Mouse (Mus musculus): ENCODE measurements at regions not wholly inside any gene's neighbourhood (a gene's known extent, or its start where the extent isn't known, plus 50 kb on each side); places are given as distances from the start of the nearest gene placed in this dataset.

DNA sequence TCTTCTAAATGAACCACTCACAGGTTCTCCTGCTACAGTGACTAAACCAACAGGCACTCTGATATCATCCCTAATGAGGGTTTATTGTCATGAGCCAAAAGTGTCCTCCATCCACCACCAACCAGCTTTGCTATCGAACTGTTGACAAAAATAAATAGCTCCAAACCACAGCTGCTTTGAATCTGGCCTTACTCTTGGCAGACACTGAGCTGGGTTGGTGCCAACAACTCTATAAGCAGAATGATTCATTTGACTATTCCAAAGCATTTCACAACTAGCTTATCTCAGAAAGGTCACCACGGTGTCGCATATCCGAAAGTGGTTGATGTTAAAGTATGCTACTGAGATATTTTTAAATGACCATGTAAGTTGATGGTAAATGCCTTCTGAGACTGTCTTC, 148.5 kb upstream of the Gria1 start:
- Histone ChIP-seq H3K4me1 (ENCODE audit: insufficient read depth) (no peaks in the 10 kb centered on the region), H3K36me3 (replicated peaks; ENCODE audit: insufficient read depth, low read length) (no peaks in the 10 kb centered on the region), H3K27me3 (ENCODE audit: insufficient read depth, low read length) (no peaks in the 10 kb centered on the region), H3K9me3 (ENCODE audit: low read length) (no peaks in the 10 kb centered on the region), H3K4me2 (ENCODE audit: low read depth, low read length) (no peak overlapping the region), H3K9ac (replicated peaks) (no peak overlapping the region), H3K4me3 (ENCODE audit: low read depth, low read length) (no peak overlapping the region), H3K27ac (ENCODE audit: low read depth) (no peak overlapping the region)
- ATAC-seq (no peak), DNase-seq (no peak)
- TF ChIP-seq CTCF (IDR thresholded peaks at IDR 0.05; ENCODE audit: low read depth) = no peak
- TF ChIP-seq EP300 (IDR thresholded peaks at IDR 0.05; ENCODE audit: low read depth) = no peak
- 64% methylated on average over 4 of the region's 4 CpGs for WGBS (ENCODE audit: insufficient replicate concordance)

DNA sequence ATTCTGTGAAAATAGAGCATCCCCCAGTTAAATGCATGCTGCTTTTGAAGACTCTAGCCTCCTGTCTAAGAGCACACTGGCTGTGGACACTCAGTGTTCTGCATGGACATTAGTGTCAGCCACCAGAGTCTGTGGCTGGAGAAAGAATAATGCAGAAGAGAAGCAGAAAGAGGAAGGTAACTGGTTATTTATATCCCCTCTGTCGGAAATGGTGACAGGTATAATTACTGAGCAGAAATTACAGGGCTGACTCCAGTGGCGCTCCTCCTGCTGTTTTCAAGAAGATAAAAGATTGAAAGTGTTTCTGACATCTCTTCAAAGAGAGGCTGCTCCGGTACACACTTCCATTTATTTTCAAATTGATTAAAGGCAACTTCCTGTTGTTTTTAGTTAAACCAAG, 139.5 kb upstream of the Gria1 start:
- H3K9me3 ChIP-seq (ENCODE audit: low read length) = no peaks in the 10 kb centered on the region
- WGBS (ENCODE audit: insufficient replicate concordance) = 24% methylated on average over 3 of the region's 3 CpGs
- ATAC-seq = no peak
- no peak overlapping the region for H3K27ac ChIP-seq (ENCODE audit: low read depth)
- H3K27me3 ChIP-seq (ENCODE audit: insufficient read depth, low read length) = no peaks in the 10 kb centered on the region
- H3K36me3 ChIP-seq (replicated peaks; ENCODE audit: insufficient read depth, low read length) = no peaks in the 10 kb centered on the region
- H3K9ac ChIP-seq (replicated peaks) = no peak overlapping the region
- DNase-seq = no peak
- no peaks in the 10 kb centered on the region for H3K4me1 ChIP-seq (ENCODE audit: insufficient read depth)
- no peak overlapping the region for H3K4me3 ChIP-seq (ENCODE audit: low read depth, low read length)
- no peak overlapping the region for H3K4me2 ChIP-seq (ENCODE audit: low read depth, low read length)
- TF ChIP-seq EP300 (IDR thresholded peaks at IDR 0.05; ENCODE audit: low read depth) (no peak), CTCF (IDR thresholded peaks at IDR 0.05; ENCODE audit: low read depth) (no peak)

DNA sequence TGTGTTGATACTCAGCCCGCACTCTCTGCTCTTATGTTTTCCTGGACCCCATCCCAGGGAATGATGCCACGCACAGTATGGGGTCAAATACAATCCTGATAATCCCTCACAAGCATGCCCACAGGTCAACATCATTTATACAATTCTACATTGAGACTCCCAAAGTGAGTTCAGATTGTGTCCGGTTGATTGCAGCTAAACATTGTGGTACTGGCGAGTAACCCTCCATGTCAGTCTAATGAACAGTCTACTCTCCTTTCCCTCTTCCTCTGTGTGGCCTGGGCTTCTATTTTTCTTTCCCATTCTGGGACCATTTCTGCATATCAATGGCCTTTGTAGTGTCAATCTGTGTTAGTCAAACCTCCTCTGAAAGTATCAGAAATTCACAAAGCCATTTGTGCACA, 112.6 kb upstream of the Gria1 start:
- Histone ChIP-seq H3K4me3 (ENCODE audit: low read depth, low read length) (no peak overlapping the region), H3K4me2 (ENCODE audit: low read depth, low read length) (no peak overlapping the region), H3K4me1 (ENCODE audit: insufficient read depth) (no peaks in the 10 kb centered on the region), H3K27me3 (ENCODE audit: insufficient read depth, low read length) (no peaks in the 10 kb centered on the region), H3K36me3 (replicated peaks; ENCODE audit: insufficient read depth, low read length) (no peaks in the 10 kb centered on the region), H3K9me3 (ENCODE audit: low read length) (no peaks in the 10 kb centered on the region), H3K9ac (replicated peaks) (no peak overlapping the region), H3K27ac (ENCODE audit: low read depth) (no peak overlapping the region)
- DNase-seq (no peak), ATAC-seq (no peak)
- TF ChIP-seq EP300 (IDR thresholded peaks at IDR 0.05; ENCODE audit: low read depth) = no peak
- no peak for TF ChIP-seq CTCF (IDR thresholded peaks at IDR 0.05; ENCODE audit: low read depth)
- 76% methylated on average over 4 of the region's 4 CpGs for WGBS (ENCODE audit: insufficient replicate concordance)

DNA sequence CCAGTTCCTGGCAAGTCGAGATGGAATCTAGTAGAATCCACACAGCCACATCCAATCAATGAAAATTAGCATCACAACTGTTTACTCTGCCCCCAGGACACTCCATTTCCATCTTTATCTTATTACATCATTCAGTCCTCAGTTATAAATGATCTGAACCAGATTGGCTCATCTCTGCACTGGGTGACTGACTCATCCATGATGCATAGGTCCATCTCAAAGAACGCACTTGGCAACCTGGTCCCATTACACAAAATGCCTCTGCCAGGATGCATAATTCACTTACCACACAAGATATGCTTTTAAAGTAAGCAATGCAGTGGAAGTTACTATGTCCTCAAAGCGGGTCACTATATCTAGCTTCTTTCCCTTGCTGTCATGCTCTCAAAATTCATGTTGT, 110.0 kb upstream of the Gria1 start:
- ATAC-seq (no peak), DNase-seq (no peak)
- no peak overlapping the region for H3K4me3 ChIP-seq (ENCODE audit: low read depth, low read length)
- 63% methylated on average over 3 of the region's 3 CpGs for WGBS (ENCODE audit: insufficient replicate concordance)
- H3K27ac ChIP-seq (ENCODE audit: low read depth) = no peak overlapping the region
- no peaks in the 10 kb centered on the region for H3K27me3 ChIP-seq (ENCODE audit: insufficient read depth, low read length)
- no peaks in the 10 kb centered on the region for H3K9me3 ChIP-seq (ENCODE audit: low read length)
- no peaks in the 10 kb centered on the region for H3K4me1 ChIP-seq (ENCODE audit: insufficient read depth)
- no peaks in the 10 kb centered on the region for H3K36me3 ChIP-seq (replicated peaks; ENCODE audit: insufficient read depth, low read length)
- no peak overlapping the region for H3K4me2 ChIP-seq (ENCODE audit: low read depth, low read length)
- no peak overlapping the region for H3K9ac ChIP-seq (replicated peaks)
- no peak for TF ChIP-seq CTCF (IDR thresholded peaks at IDR 0.05; ENCODE audit: low read depth)

DNA sequence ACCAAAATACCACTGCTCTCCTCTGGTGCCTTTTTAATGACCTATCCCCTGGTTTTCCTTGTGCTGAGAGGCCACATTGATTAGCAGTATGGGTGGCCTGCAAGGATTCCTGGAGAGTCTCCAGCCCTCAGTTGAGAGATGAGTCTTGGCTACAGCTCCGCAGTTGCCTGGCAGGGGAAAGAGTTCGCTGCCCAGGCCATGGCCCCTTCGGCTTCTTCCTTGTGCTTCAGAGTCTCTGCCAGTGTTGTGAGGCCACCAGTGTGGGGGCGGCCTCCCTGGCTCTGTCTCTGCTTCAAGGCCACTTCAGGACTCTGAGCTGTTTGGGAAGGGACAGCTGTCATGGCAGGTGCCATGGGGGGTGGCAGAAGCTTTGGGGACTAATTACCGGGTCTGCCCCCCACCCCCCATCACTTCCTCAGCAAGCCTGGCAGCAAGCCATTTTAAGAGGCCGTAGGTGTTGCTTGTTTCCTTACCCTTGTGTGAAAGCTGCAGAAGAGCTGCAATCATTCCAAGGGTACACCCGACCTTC, 85.8 kb upstream of the Gria1 start:
- TF ChIP-seq EP300 (IDR thresholded peaks at IDR 0.05; ENCODE audit: low read depth) = no peak
- no peak for TF ChIP-seq CTCF (IDR thresholded peaks at IDR 0.05; ENCODE audit: low read depth)
- 69% methylated on average over 7 of the region's 7 CpGs for WGBS (ENCODE audit: insufficient replicate concordance)
- H3K27ac ChIP-seq (ENCODE audit: low read depth) = no peak overlapping the region
- H3K4me1 ChIP-seq (ENCODE audit: insufficient read depth) = no peaks in the 10 kb centered on the region
- H3K36me3 ChIP-seq (replicated peaks; ENCODE audit: insufficient read depth, low read length) = no peaks in the 10 kb centered on the region
- no peak overlapping the region for H3K9ac ChIP-seq (replicated peaks)
- H3K27me3 ChIP-seq (ENCODE audit: insufficient read depth, low read length) = no peaks in the 10 kb centered on the region
- H3K9me3 ChIP-seq (ENCODE audit: low read length) = no peaks in the 10 kb centered on the region
- ATAC-seq (no peak), DNase-seq (no peak)
- H3K4me3 ChIP-seq (ENCODE audit: low read depth, low read length) = no peak overlapping the region
- H3K4me2 ChIP-seq (ENCODE audit: low read depth, low read length) = no peak overlapping the region

DNA sequence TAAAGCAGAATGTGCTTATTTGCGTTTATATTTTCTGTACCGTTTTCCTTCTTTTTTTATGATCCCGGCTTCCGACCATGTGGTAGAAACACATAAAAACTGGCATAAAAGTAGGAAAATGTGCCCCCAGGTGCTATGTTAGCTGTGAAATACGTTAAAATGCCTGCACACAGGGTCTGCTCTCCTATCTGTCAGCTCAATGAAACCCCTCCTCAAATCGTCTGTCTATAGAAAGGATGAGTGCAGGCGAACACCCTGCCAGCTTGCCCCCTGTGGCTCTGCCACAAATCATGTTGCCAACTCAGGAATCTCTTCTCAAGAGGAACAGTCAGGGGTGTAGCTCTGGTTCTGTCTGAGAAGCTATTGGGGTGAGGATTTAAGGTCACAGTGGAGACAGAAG, 78.4 kb upstream of the Gria1 start:
- H3K27ac ChIP-seq (ENCODE audit: low read depth) = no peak overlapping the region
- DNase-seq (no peak), ATAC-seq (no peak)
- no peaks in the 10 kb centered on the region for H3K4me1 ChIP-seq (ENCODE audit: insufficient read depth)
- H3K4me2 ChIP-seq (ENCODE audit: low read depth, low read length) = no peak overlapping the region
- H3K9me3 ChIP-seq (ENCODE audit: low read length) = no peaks in the 10 kb centered on the region
- H3K36me3 ChIP-seq (replicated peaks; ENCODE audit: insufficient read depth, low read length) = no peaks in the 10 kb centered on the region
- 68% methylated on average over 7 of the region's 7 CpGs for WGBS (ENCODE audit: insufficient replicate concordance)
- no peak overlapping the region for H3K9ac ChIP-seq (replicated peaks)
- TF ChIP-seq CTCF (IDR thresholded peaks at IDR 0.05; ENCODE audit: low read depth) (no peak), EP300 (IDR thresholded peaks at IDR 0.05; ENCODE audit: low read depth) (no peak)
- H3K27me3 ChIP-seq (ENCODE audit: insufficient read depth, low read length) = no peaks in the 10 kb centered on the region
- H3K4me3 ChIP-seq (ENCODE audit: low read depth, low read length) = no peak overlapping the region

DNA sequence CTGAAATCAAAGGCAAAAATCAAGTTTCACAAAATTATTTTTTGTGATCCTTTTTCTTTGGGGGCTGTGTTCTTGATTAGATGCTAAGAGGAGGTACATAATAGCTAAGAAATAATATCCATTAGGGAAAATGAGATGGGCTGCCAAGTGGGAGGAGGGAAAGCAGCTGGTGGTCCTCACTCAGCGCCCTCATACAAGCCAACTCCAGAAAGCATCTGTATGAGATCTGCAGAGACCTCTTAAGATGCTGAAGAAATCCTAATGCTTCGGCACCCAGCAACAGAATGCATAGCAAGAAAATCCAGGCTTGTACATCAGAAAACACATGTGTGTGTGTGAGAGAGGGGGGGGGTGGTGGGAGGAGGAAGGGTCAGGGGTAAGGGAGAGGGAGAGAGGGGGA, 58.8 kb upstream of the Gria1 start:
- TF ChIP-seq CTCF (IDR thresholded peaks at IDR 0.05; ENCODE audit: low read depth) (no peak), EP300 (IDR thresholded peaks at IDR 0.05; ENCODE audit: low read depth) (no peak)
- DNase-seq = no peak
- 82% methylated on average over 2 of the region's 2 CpGs for WGBS (ENCODE audit: insufficient replicate concordance)
- no peaks in the 10 kb centered on the region for H3K4me1 ChIP-seq (ENCODE audit: insufficient read depth)
- H3K9ac ChIP-seq (replicated peaks) = no peak overlapping the region
- no peaks in the 10 kb centered on the region for H3K36me3 ChIP-seq (replicated peaks; ENCODE audit: insufficient read depth, low read length)
- no peak overlapping the region for H3K27ac ChIP-seq (ENCODE audit: low read depth)
- H3K27me3 ChIP-seq (ENCODE audit: insufficient read depth, low read length) = no peaks in the 10 kb centered on the region
- ATAC-seq = no peak
- H3K9me3 ChIP-seq (ENCODE audit: low read length) = no peaks in the 10 kb centered on the region
- no peak overlapping the region for H3K4me2 ChIP-seq (ENCODE audit: low read depth, low read length)
- no peak overlapping the region for H3K4me3 ChIP-seq (ENCODE audit: low read depth, low read length)
